8 mouse cellular contexts compared by ENCODE assay signal in the genomic region with DNA sequence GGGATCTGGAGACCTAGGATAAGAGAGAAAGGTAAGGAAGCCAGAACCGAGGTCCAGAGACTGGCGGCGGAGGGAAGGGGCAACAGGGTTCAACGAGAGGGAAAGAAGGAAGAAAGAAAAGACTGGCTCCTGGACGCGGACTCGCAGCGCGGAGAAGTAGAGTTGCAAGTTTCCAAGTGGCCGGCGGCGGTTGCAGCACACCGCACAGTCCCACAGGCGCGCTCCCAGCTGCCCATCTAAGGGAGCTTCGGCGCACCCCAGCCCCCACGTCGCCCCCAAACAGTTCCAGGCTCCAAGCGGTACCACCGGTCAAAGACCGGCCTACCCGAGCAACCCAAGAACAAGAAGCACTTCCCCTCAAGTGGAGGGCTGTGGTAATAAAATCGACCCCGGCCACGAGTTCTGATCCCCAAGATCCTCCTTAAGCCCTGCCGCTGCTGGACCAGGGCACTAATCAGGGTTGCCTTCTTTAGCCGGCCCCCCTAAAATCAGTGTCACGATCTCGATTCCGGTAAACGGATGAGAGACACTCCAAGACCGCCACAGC. TPM values are rescaled to one million over a fixed set of nuclear protein-coding genes. Genes with fewer than 3 reads are reported as not detected.
DNase-seq lines count a peak whose midpoint lies in the region; ATAC-seq and TF ChIP-seq lines count a peak whose summit lies in the region.

No protein-coding gene starts in this region.

- no peak for DNase-seq in layer of hippocampus, adult 2 months (ENCODE audit: low spot score in 2 of 2)
- DNase-seq in layer of hippocampus, postnatal 36 days: no peak
- DNase-seq in embryo, embryonic 10 days (ENCODE audit: low spot score): peak; percentile 59
- no peak for DNase-seq in spleen, postnatal 14 days (ENCODE audit: low spot score in 2 of 2)
- DNase-seq in cerebellum, adult 11-12 months: no peak

- peak overlapping the region; percentile 57 for H3K4me3 ChIP-seq in layer of hippocampus, adult 2 months
- peak overlapping the region; percentile 62 to 66 for H3K4me3 ChIP-seq in heart, embryonic 14.5 days (ENCODE audit: control insufficient read depth in 1 of 2, insufficient read depth in 1 of 2, low read depth in 1 of 2, low read length in 2 of 2)
- H3K4me3 ChIP-seq in liver, embryonic 12.5 days: peak overlapping the region; percentile 49
- peak overlapping the region; percentile 55 for H3K4me3 ChIP-seq in stomach, embryonic 14.5 days (ENCODE audit: low read depth, low read length)

- H3K27ac ChIP-seq in layer of hippocampus, adult 2 months: peak overlapping the region; percentile 78
- peak overlapping the region; percentile 50 to 61; a peak in 3 of 4 replicates for H3K27ac ChIP-seq in heart, embryonic 14.5 days (replicated peaks in 1 of 2; ENCODE audit: control insufficient read depth in 1 of 2, insufficient read depth in 1 of 2, low read depth in 2 of 2, low read length in 2 of 2)
- peak overlapping the region; percentile 20; the same call in 1 of the 2 replicates for H3K27ac ChIP-seq in liver, embryonic 12.5 days
- peak overlapping the region; percentile 95 for H3K27ac ChIP-seq in stomach, embryonic 14.5 days (ENCODE audit: low read length)

- no peaks in the 10 kb centered on the region for H3K36me3 ChIP-seq in heart, embryonic 14.5 days (ENCODE audit: control insufficient read depth, insufficient read depth, low read length)
- no peaks in the 10 kb centered on the region for H3K36me3 ChIP-seq in liver, embryonic 12.5 days
- no peaks in the 10 kb centered on the region for H3K36me3 ChIP-seq in stomach, embryonic 14.5 days (ENCODE audit: control insufficient read depth, insufficient read depth, low read length)

- peaks cover 12 to 19% of the 10 kb centered on the region in 2 experiments for H3K4me1 ChIP-seq in heart, embryonic 14.5 days (ENCODE audit: control insufficient read depth in 2 of 2, insufficient read depth in 2 of 2, low read length in 2 of 2)
- H3K4me1 ChIP-seq in liver, embryonic 12.5 days: 0 out of 2 replicates have a peak, but pooled peaks cover 5% of the 10 kb centered on the region
- H3K4me1 ChIP-seq in stomach, embryonic 14.5 days (ENCODE audit: control insufficient read depth, insufficient read depth, low read length): peaks cover 25% of the 10 kb centered on the region

- peak overlapping the region; percentile 97 for H3K4me2 ChIP-seq in heart, embryonic 14.5 days (ENCODE audit: low read length)
- H3K4me2 ChIP-seq in liver, embryonic 12.5 days: peak overlapping the region; percentile 70
- H3K4me2 ChIP-seq in stomach, embryonic 14.5 days (replicated peaks; ENCODE audit: low read depth, low read length): peak overlapping the region; percentile 88

- H3K27me3 ChIP-seq in heart, embryonic 14.5 days (ENCODE audit: control insufficient read depth, insufficient read depth, low read length): peaks cover 44% of the 10 kb centered on the region
- H3K27me3 ChIP-seq in liver, embryonic 12.5 days (replicated peaks): peaks cover 81% of the 10 kb centered on the region
- no peaks in the 10 kb centered on the region for H3K27me3 ChIP-seq in stomach, embryonic 14.5 days (ENCODE audit: control insufficient read depth, insufficient read depth, low read length)

- peak overlapping the region; percentile 76 for H3K9ac ChIP-seq in heart, embryonic 14.5 days (ENCODE audit: low read length)
- no peak overlapping the region for H3K9ac ChIP-seq in liver, embryonic 12.5 days
- peak overlapping the region; percentile 57 for H3K9ac ChIP-seq in stomach, embryonic 14.5 days (replicated peaks; ENCODE audit: low read depth, low read length)

- ATAC-seq in heart, embryonic 14.5 days (ENCODE audit: insufficient number of reproducible peaks, insufficient read depth, low FRiP score, low read depth): no peak
- ATAC-seq in liver, embryonic 12.5 days: no peak
- no peak for ATAC-seq in stomach, embryonic 14.5 days (ENCODE audit: insufficient number of reproducible peaks, insufficient read depth, low FRiP score, low read depth)

- no peak for TF ChIP-seq CTCF in layer of hippocampus, adult 2 months (conservative IDR thresholded peaks at IDR 0.05)

- no peaks in the 10 kb centered on the region for H3K9me3 ChIP-seq in heart, embryonic 14.5 days (ENCODE audit: control insufficient read depth, low read length)
- H3K9me3 ChIP-seq in liver, embryonic 12.5 days (replicated peaks): no peaks in the 10 kb centered on the region
- H3K9me3 ChIP-seq in stomach, embryonic 14.5 days (ENCODE audit: control insufficient read depth, low read depth, low read length): no peaks in the 10 kb centered on the region

- under 1% methylated on average over 33 of the region's 33 CpGs for WGBS in heart, embryonic 14.5 days
- WGBS in liver, embryonic 12.5 days (ENCODE audit: insufficient replicate concordance): 2% methylated on average over 33 of the region's 33 CpGs
- under 1% methylated on average over 33 of the region's 33 CpGs for WGBS in stomach, embryonic 14.5 days

RNA-seq across cellular contexts. Expression of a gene that starts 0.7 kb away (rescaled TPM):
- 1 to 10 TPM; 4.6 to 4.8 TPM for total RNA-seq in layer of hippocampus, adult 2 months (2021)
- total RNA-seq in layer of hippocampus, postnatal 36 days (2021): 1 to 10 TPM; 3.1 to 5.2 TPM
- 3.9 and 4.2 TPM in 2 replicates for polyA plus RNA-seq in heart, embryonic 14.5 days (2014; fragmentation: Nextera tagmentation; extraction: Ambion mirVana)
- 0.87 and 1.1 TPM in 2 replicates for polyA plus RNA-seq in liver, embryonic 12.5 days (2016; fragmentation: Nextera tagmentation; extraction: Ambion mirVana)
- polyA plus RNA-seq in stomach, embryonic 14.5 days (2014; fragmentation: Nextera tagmentation; extraction: Ambion mirVana): 15.6 and 18.5 TPM in 2 replicates

Comparison
In these comparisons a context has a peak if more than half of its experiments do, and no peak if none do; other contexts are left out.
1. H3K27ac ChIP-seq: peak in every context shown above with its lines; median percentile 95 in stomach, embryonic 14.5 days; 78 in layer of hippocampus, adult 2 months; 56 in heart, embryonic 14.5 days; 20 in liver, embryonic 12.5 days.